Mouse (Mus musculus): Measurements from ENCODE around the gene Glt28d2. TPM values are rescaled to one million over a fixed set of nuclear protein-coding genes. Genes with fewer than 3 reads are reported as not detected.

Glt28d2 gene
- polyA plus RNA-seq, 1 experiment = 0.66 TPM

- no peak overlapping the region for H3K27ac ChIP-seq (ENCODE audit: insufficient read depth, low read length)
- TF ChIP-seq POLR2A (IDR thresholded peaks at IDR 0.05; ENCODE audit: insufficient read depth, low read length) = no peak
- TF ChIP-seq CTCF (IDR thresholded peaks at IDR 0.05; ENCODE audit: low read depth, low read length) = no peak
- TF ChIP-seq EP300 (IDR thresholded peaks at IDR 0.05; ENCODE audit: insufficient read depth, low read depth, low read length) = no peak
These were observed 32.3 kb downstream of the Glt28d2 start for GRCm38 (mm10) chr3:85855043-85855442.

GRCm38 (mm10) chr3:85854143-85854542 lies 33.2 kb downstream of the Glt28d2 start:
- no peaks in the 10 kb centered on the region for H3K9me3 ChIP-seq (replicated peaks; ENCODE audit: control insufficient read depth, insufficient read depth, low read length, poor library complexity, severe bottlenecking)
- no peak for TF ChIP-seq POLR2A (IDR thresholded peaks at IDR 0.05; ENCODE audit: insufficient read depth, low read length)
- TF ChIP-seq CTCF (IDR thresholded peaks at IDR 0.05; ENCODE audit: low read depth, low read length) = no peak
- no peak for TF ChIP-seq EP300 (IDR thresholded peaks at IDR 0.05; ENCODE audit: insufficient read depth, low read depth, low read length)

More at GRCm38 (mm10) chr3:85855043-85855442, 32.3 kb downstream of the Glt28d2 start:
- H3K4me1 ChIP-seq (ENCODE audit: control insufficient read depth, insufficient read depth, low read length) = no peaks in the 10 kb centered on the region
- no peaks in the 10 kb centered on the region for H3K36me3 ChIP-seq (ENCODE audit: control insufficient read depth, insufficient read depth, low read length, poor library complexity, severe bottlenecking)
- no peak overlapping the region for H3K4me3 ChIP-seq (ENCODE audit: low read depth, low read length)
- H3K27me3 ChIP-seq (ENCODE audit: control insufficient read depth, insufficient read depth, low read length, poor library complexity, severe bottlenecking) = no peaks in the 10 kb centered on the region
- H3K9me3 ChIP-seq (replicated peaks; ENCODE audit: control insufficient read depth, insufficient read depth, low read length, poor library complexity, severe bottlenecking) = no peaks in the 10 kb centered on the region
- no peak overlapping the region for H3K9ac ChIP-seq (ENCODE audit: low read depth, poor library complexity, severe bottlenecking)

GRCm38 (mm10) chr3:85853715-85854114 lies 33.6 kb downstream of the Glt28d2 start:
- H3K27ac ChIP-seq (ENCODE audit: insufficient read depth, low read length) = no peak overlapping the region
- no peaks in the 10 kb centered on the region for H3K9me3 ChIP-seq (replicated peaks; ENCODE audit: control insufficient read depth, insufficient read depth, low read length, poor library complexity, severe bottlenecking)
- no peak overlapping the region for H3K4me3 ChIP-seq (ENCODE audit: low read depth, low read length)
- H3K9ac ChIP-seq (ENCODE audit: low read depth, poor library complexity, severe bottlenecking) = no peak overlapping the region
- TF ChIP-seq CTCF (IDR thresholded peaks at IDR 0.05; ENCODE audit: low read depth, low read length) (no peak), POLR2A (IDR thresholded peaks at IDR 0.05; ENCODE audit: insufficient read depth, low read length) (no peak), EP300 (IDR thresholded peaks at IDR 0.05; ENCODE audit: insufficient read depth, low read depth, low read length) (no peak)
- H3K36me3 ChIP-seq (ENCODE audit: control insufficient read depth, insufficient read depth, low read length, poor library complexity, severe bottlenecking) = no peaks in the 10 kb centered on the region
- H3K4me1 ChIP-seq (ENCODE audit: control insufficient read depth, insufficient read depth, low read length) = no peaks in the 10 kb centered on the region
- no peaks in the 10 kb centered on the region for H3K27me3 ChIP-seq (ENCODE audit: control insufficient read depth, insufficient read depth, low read length, poor library complexity, severe bottlenecking)

More at GRCm38 (mm10) chr3:85854143-85854542, 33.2 kb downstream of the Glt28d2 start:
- Histone ChIP-seq H3K27me3 (ENCODE audit: control insufficient read depth, insufficient read depth, low read length, poor library complexity, severe bottlenecking) (no peaks in the 10 kb centered on the region), H3K4me3 (ENCODE audit: low read depth, low read length) (no peak overlapping the region), H3K36me3 (ENCODE audit: control insufficient read depth, insufficient read depth, low read length, poor library complexity, severe bottlenecking) (no peaks in the 10 kb centered on the region), H3K4me1 (ENCODE audit: control insufficient read depth, insufficient read depth, low read length) (no peaks in the 10 kb centered on the region), H3K9ac (ENCODE audit: low read depth, poor library complexity, severe bottlenecking) (no peak overlapping the region), H3K27ac (ENCODE audit: insufficient read depth, low read length) (no peak overlapping the region)

DNA sequence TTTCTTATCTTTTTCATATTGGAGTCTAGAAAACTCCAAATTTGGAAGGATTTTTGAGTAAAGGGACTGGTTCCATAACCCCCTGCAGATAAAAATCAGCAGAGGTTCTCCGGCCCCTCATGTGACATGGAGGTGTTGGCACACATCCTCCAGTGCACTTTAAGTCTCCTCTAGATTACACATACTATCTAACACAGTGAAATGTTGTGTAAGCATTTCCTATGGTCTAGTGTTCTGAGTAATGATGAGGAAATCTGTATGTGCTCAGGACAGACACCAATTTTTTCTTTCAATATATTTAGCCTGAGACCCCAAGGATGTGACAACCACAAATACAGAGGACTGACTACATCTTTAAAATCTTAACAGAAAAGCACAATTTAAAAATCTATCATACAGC lies 37.2 kb downstream of the Glt28d2 start:
- H3K9me3 ChIP-seq (replicated peaks; ENCODE audit: control insufficient read depth, insufficient read depth, low read length, poor library complexity, severe bottlenecking) = no peaks in the 10 kb centered on the region
- H3K27me3 ChIP-seq (ENCODE audit: control insufficient read depth, insufficient read depth, low read length, poor library complexity, severe bottlenecking) = no peaks in the 10 kb centered on the region
- H3K4me1 ChIP-seq (ENCODE audit: control insufficient read depth, insufficient read depth, low read length) = no peaks in the 10 kb centered on the region
- TF ChIP-seq EP300 (IDR thresholded peaks at IDR 0.05; ENCODE audit: insufficient read depth, low read depth, low read length) = no peak
- no peak for TF ChIP-seq CTCF (IDR thresholded peaks at IDR 0.05; ENCODE audit: low read depth, low read length)
- no peak for TF ChIP-seq POLR2A (IDR thresholded peaks at IDR 0.05; ENCODE audit: insufficient read depth, low read length)
- no peak overlapping the region for H3K27ac ChIP-seq (ENCODE audit: insufficient read depth, low read length)
- H3K4me3 ChIP-seq (ENCODE audit: low read depth, low read length) = no peak overlapping the region
- no peaks in the 10 kb centered on the region for H3K36me3 ChIP-seq (ENCODE audit: control insufficient read depth, insufficient read depth, low read length, poor library complexity, severe bottlenecking)
- no peak overlapping the region for H3K9ac ChIP-seq (ENCODE audit: low read depth, poor library complexity, severe bottlenecking)

GRCm38 (mm10) chr3:85846316-85846715 lies 41.0 kb downstream of the Glt28d2 start:
- Histone ChIP-seq H3K9me3 (replicated peaks; ENCODE audit: control insufficient read depth, insufficient read depth, low read length, poor library complexity, severe bottlenecking) (no peaks in the 10 kb centered on the region), H3K4me3 (ENCODE audit: low read depth, low read length) (no peak overlapping the region), H3K36me3 (ENCODE audit: control insufficient read depth, insufficient read depth, low read length, poor library complexity, severe bottlenecking) (no peaks in the 10 kb centered on the region), H3K4me1 (ENCODE audit: control insufficient read depth, insufficient read depth, low read length) (no peaks in the 10 kb centered on the region), H3K9ac (ENCODE audit: low read depth, poor library complexity, severe bottlenecking) (no peak overlapping the region), H3K27me3 (ENCODE audit: control insufficient read depth, insufficient read depth, low read length, poor library complexity, severe bottlenecking) (no peaks in the 10 kb centered on the region), H3K27ac (ENCODE audit: insufficient read depth, low read length) (no peak overlapping the region)
- TF ChIP-seq EP300 (IDR thresholded peaks at IDR 0.05; ENCODE audit: insufficient read depth, low read depth, low read length) (no peak), CTCF (IDR thresholded peaks at IDR 0.05; ENCODE audit: low read depth, low read length) (no peak), POLR2A (IDR thresholded peaks at IDR 0.05; ENCODE audit: insufficient read depth, low read length) (no peak)

- Histone ChIP-seq H3K9me3 (replicated peaks; ENCODE audit: control insufficient read depth, insufficient read depth, low read length, poor library complexity, severe bottlenecking) (no peaks in the 10 kb centered on the region), H3K36me3 (ENCODE audit: control insufficient read depth, insufficient read depth, low read length, poor library complexity, severe bottlenecking) (no peaks in the 10 kb centered on the region), H3K4me3 (ENCODE audit: low read depth, low read length) (no peak overlapping the region), H3K27ac (ENCODE audit: insufficient read depth, low read length) (no peak overlapping the region), H3K4me1 (ENCODE audit: control insufficient read depth, insufficient read depth, low read length) (no peaks in the 10 kb centered on the region), H3K27me3 (ENCODE audit: control insufficient read depth, insufficient read depth, low read length, poor library complexity, severe bottlenecking) (no peaks in the 10 kb centered on the region), H3K9ac (ENCODE audit: low read depth, poor library complexity, severe bottlenecking) (no peak overlapping the region)
- TF ChIP-seq POLR2A (IDR thresholded peaks at IDR 0.05; ENCODE audit: insufficient read depth, low read length) (no peak), EP300 (IDR thresholded peaks at IDR 0.05; ENCODE audit: insufficient read depth, low read depth, low read length) (no peak), CTCF (IDR thresholded peaks at IDR 0.05; ENCODE audit: low read depth, low read length) (no peak)
These were observed 42.0 kb downstream of the Glt28d2 start for GRCm38 (mm10) chr3:85845341-85845740.
